Mouse (Mus musculus) limb, embryonic 11.5 days (tissue): ENCODE results near the gene Ssxb1. TPM values are rescaled to one million over a fixed set of nuclear protein-coding genes. Genes with fewer than 3 reads are reported as not detected.
"Not testable (repeated sequence)": the region's sequence is repeated elsewhere in the genome, so short reads cannot be mapped to it uniquely, and the experiment has no call there.

Source experiments
- ATAC-seq: fragments of 200-750 bp; cut with Nextera tagmentation; 2 replicates; pipeline ENCODE4 v1.8.0; 2017; ENCODE audit warnings: low read depth; ENCODE audit not compliant: insufficient number of reproducible peaks, low FRiP score, low TSS enrichment
- DNase-seq: peaks from one replicate; pipeline ENCODE4 v3.0.0-alpha.2; 2015; ENCODE audit warnings: low spot score
- H3K27ac ChIP-seq: fragments of 300-500 bp; sonication (generic); replicated peaks from 2 replicates; pipeline ENCODE4 v1.5.1; 2014; ENCODE audit warnings: low read depth, mild to moderate bottlenecking, low read length
- H3K27me3 ChIP-seq: fragments of 300-500 bp; sonication (generic); 2 replicates; pipeline ENCODE4 v1.6.1; 2014; ENCODE audit warnings: mild to moderate bottlenecking, low read length, mixed read lengths; ENCODE audit not compliant: control insufficient read depth, insufficient read depth
- H3K36me3 ChIP-seq: fragments of 300-500 bp; sonication (generic); 2 replicates; pipeline ENCODE4 v1.6.1; 2014; ENCODE audit warnings: mild to moderate bottlenecking, low read length, moderate library complexity, mixed read lengths; ENCODE audit not compliant: control insufficient read depth, insufficient read depth
- H3K4me1 ChIP-seq: fragments of 300-500 bp; sonication (generic); 2 replicates; pipeline ENCODE4 v1.6.1; 2014; ENCODE audit warnings: low read length, mixed read lengths; ENCODE audit not compliant: control insufficient read depth, insufficient read depth
- H3K4me2 ChIP-seq: fragments of 300-500 bp; sonication (generic); 2 replicates; pipeline ENCODE4 v1.6.1; 2014; ENCODE audit warnings: low read depth, mild to moderate bottlenecking, moderate library complexity; ENCODE audit not compliant: severe bottlenecking
- H3K4me3 ChIP-seq: fragments of 300-500 bp; sonication (generic); 2 replicates; pipeline ENCODE4 v1.5.1; 2014; ENCODE audit warnings: low read depth, low read length
- H3K9ac ChIP-seq: fragments of 300-500 bp; sonication (generic); 2 replicates; pipeline ENCODE4 v1.6.1; 2014; ENCODE audit warnings: mild to moderate bottlenecking, low read length
- H3K9me3 ChIP-seq: fragments of 300-500 bp; sonication (generic); 2 replicates; pipeline ENCODE4 v1.6.1; 2016; ENCODE audit warnings: low read length; ENCODE audit not compliant: control insufficient read depth
- WGBS: fragments of 180-500 bp; shearing (Covaris S2); extraction: QIAGEN DNeasy Blood & Tissue Kit; methylation state at CpG from one replicate; pipeline ENCODE4 v1.1.7; 2014; 5-methylcytosine and 5-hydroxymethylcytosine counted together
- polyA plus RNA-seq: library from polyadenylated mRNA; unstranded; fragments of >200 nt; fragmentation: Nextera tagmentation; extraction: Ambion mirVana; gene quantifications from 2 replicates; pipeline ENCODE4 v1.2.1, GENCODE M21; 2014

Gene Ssxb1
- polyA plus RNA-seq, result not detected in 2 replicates

GRCm38 (mm10) chrX:8413005-8413404 is at the start of gene Ssxb1:
TSS of gene Ssxb1 (plus strand) at chrX:8413305.
- H3K4me1 ChIP-seq, H3K36me3 ChIP-seq, H3K27me3 ChIP-seq, H3K9me3 ChIP-seq, DNase-seq, H3K4me3 ChIP-seq, H3K9ac ChIP-seq, H3K27ac ChIP-seq, H3K4me2 ChIP-seq, ATAC-seq: not testable (repeated sequence)
- 44% methylated on average over 1 of the region's 1 CpGs for WGBS

DNA sequence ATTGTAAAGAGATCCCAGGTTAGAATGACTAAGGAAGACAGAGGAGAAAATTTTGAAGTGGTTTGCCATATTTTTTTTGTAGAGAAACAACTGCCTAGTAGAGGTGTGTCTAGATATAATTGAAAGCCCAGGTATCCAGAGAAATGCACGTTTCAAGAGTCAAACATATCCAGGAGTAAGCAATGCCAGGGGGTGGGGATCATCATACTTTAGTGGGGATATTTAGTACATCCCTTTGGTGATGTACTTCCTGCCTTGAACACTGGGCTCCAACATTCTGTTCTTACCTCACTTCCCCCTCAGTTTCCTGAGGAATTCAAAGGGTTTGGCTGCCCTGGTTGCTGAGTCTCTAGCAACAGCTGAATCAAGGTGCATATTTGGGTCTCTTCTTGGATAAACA is 46.4 kb upstream of the Ssxb1 start, which contains the start of gene Ssxb9:
Gene Ssxb9 (plus strand): TSS at position 301 of the 400 bp plus-strand sequence.
- not testable (repeated sequence) for DNase-seq, ATAC-seq, H3K9me3 ChIP-seq, H3K36me3 ChIP-seq, H3K4me3 ChIP-seq, H3K27ac ChIP-seq, H3K4me2 ChIP-seq, H3K27me3 ChIP-seq, H3K9ac ChIP-seq, H3K4me1 ChIP-seq
- 23% methylated on average over 1 of the region's 1 CpGs for WGBS

- not testable (repeated sequence) for H3K36me3 ChIP-seq, H3K4me2 ChIP-seq, H3K27ac ChIP-seq, H3K27me3 ChIP-seq, H3K4me3 ChIP-seq, ATAC-seq, H3K4me1 ChIP-seq, H3K9ac ChIP-seq, DNase-seq, H3K9me3 ChIP-seq
- 63% methylated on average over 2 of the region's 2 CpGs for WGBS
These were observed 48.5 kb downstream of the Ssxb1 start, which contains the start of gene Ssxb2 for GRCm38 (mm10) chrX:8461626-8462025. TSS of gene Ssxb2 (minus strand) at chrX:8461726.

Other genes with a start within 250 kb of the Ssxb1 start
- 15.4 and 15.5 TPM in 2 replicates for gene Tbc1d25, start 237.1 kb upstream of the Ssxb1 start, polyA plus RNA-seq
- gene Ebp, start 219.8 kb upstream of the Ssxb1 start, polyA plus RNA-seq, result 24.1 and 25.5 TPM in 2 replicates
- gene Porcn, start 206.8 kb upstream of the Ssxb1 start, polyA plus RNA-seq, result 11.1 and 11.8 TPM in 2 replicates
- 51.2 and 53.6 TPM in 2 replicates for gene Ftsj1, start 160.9 kb upstream of the Ssxb1 start, polyA plus RNA-seq
- 3.3 and 4.2 TPM in 2 replicates for gene Slc38a5, start 142.2 kb upstream of the Ssxb1 start, polyA plus RNA-seq
- gene Ssxb10, start 85.9 kb upstream of the Ssxb1 start, polyA plus RNA-seq, result not detected in 2 replicates
- gene Ssxb9, start 46.3 kb upstream of the Ssxb1 start, polyA plus RNA-seq, result not detected in 2 replicates
- not detected in 2 replicates for gene Ssxb2, start 48.4 kb downstream of the Ssxb1 start, polyA plus RNA-seq
- not detected in 2 replicates for gene Gm14459, start 111.6 kb downstream of the Ssxb1 start, polyA plus RNA-seq
- gene Ssxb6, start 134.9 kb downstream of the Ssxb1 start, polyA plus RNA-seq, result not detected in 2 replicates
- gene Ssxb3, start 178.5 kb downstream of the Ssxb1 start, polyA plus RNA-seq, result not detected in 2 replicates